Mouse (Mus musculus) heart, adult 2 months (tissue): ENCODE measurements around the gene Nfatc2. TPM values are rescaled to one million over a fixed set of nuclear protein-coding genes. Genes with fewer than 3 reads are reported as not detected.

ENCODE experiments used
- DNase-seq, 2 experiments: peaks; one replicate each; pipeline ENCODE4 v3.0.0; 2021
- H3K27ac ChIP-seq: fragments of 200-600 bp; 2 replicates; pipeline ENCODE4 v1.8.1; 2022
- H3K27me3 ChIP-seq: fragments of 200-500 bp; 2 replicates; pipeline ENCODE4 v1.6.1; 2012; ENCODE audit warnings: mild to moderate bottlenecking, low read length, inconsistent platforms, mixed read lengths; ENCODE audit not compliant: control insufficient read depth, insufficient read depth
- H3K36me3 ChIP-seq: fragments of 200-500 bp; 2 replicates; pipeline ENCODE4 v1.6.1; 2012; ENCODE audit warnings: low read length, inconsistent platforms; ENCODE audit not compliant: control insufficient read depth, insufficient read depth
- H3K4me1 ChIP-seq: fragments of 200-500 bp; 2 replicates; pipeline ENCODE4 v1.6.1; 2011; ENCODE audit warnings: low read length; ENCODE audit not compliant: control insufficient read depth, insufficient read depth
- H3K4me3 ChIP-seq: fragments of 200-600 bp; 2 replicates; pipeline ENCODE4 v1.8.1; 2022
- H3K79me2 ChIP-seq: fragments of 200-500 bp; replicated peaks from 2 replicates; pipeline ENCODE4 v1.6.1; 2012; ENCODE audit warnings: mild to moderate bottlenecking, inconsistent platforms, low read length, moderate library complexity, mixed read lengths; ENCODE audit not compliant: control insufficient read depth, insufficient read depth
- H3K9ac ChIP-seq: fragments of 200-500 bp; 2 replicates; pipeline ENCODE4 v1.6.1; 2012; ENCODE audit warnings: low read depth, mild to moderate bottlenecking, control low read depth, inconsistent platforms, low read length, mixed read lengths
- CTCF ChIP-seq: fragments of 200-600 bp; IDR thresholded peaks from 2 replicates; pipeline ENCODE4 v1.8.1; 2022; ENCODE audit warnings: antibody characterized with exemption, mild to moderate bottlenecking, moderate library complexity
- EP300 ChIP-seq: fragments of 200-500 bp; IDR thresholded peaks from 2 replicates; pipeline ENCODE4 v1.6.1; 2011; ENCODE audit warnings: low read depth, low read length, control low read depth; ENCODE audit not compliant: insufficient read depth
- POLR2A ChIP-seq: fragments of 200-500 bp; IDR thresholded peaks from 2 replicates; pipeline ENCODE4 v1.6.1; 2011; ENCODE audit warnings: mild to moderate bottlenecking, low read depth, low read length, control low read depth; ENCODE audit not compliant: insufficient read depth
- WGBS: fragments of 180-500 bp; shearing (Covaris S2); methylation state at CpG from one replicate; pipeline ENCODE4 v1.1.7; 2018; 5-methylcytosine and 5-hydroxymethylcytosine counted together
- intact Hi-C: fragments of 180-260 bp; cut with DNase I; formaldehyde crosslinking; loops from one replicate; pipeline ENCODE4 v1.15.1; 2025
- polyA plus RNA-seq: library from polyadenylated mRNA; depleted of rRNA; stranded (reverse); fragments of >200 nt; gene quantifications from 2 replicates; pipeline ENCODE4 v1.2.3, GENCODE M21; 2012
- total RNA-seq, 2 experiments: library from RNA; stranded (reverse); gene quantifications; 2 replicates each; pipeline ENCODE4 v1.2.3; 2021

The Nfatc2 gene
- total and polyA plus RNA-seq, 3 experiments, result 11.2 to 18.3 (median 12.8) TPM

DNA sequence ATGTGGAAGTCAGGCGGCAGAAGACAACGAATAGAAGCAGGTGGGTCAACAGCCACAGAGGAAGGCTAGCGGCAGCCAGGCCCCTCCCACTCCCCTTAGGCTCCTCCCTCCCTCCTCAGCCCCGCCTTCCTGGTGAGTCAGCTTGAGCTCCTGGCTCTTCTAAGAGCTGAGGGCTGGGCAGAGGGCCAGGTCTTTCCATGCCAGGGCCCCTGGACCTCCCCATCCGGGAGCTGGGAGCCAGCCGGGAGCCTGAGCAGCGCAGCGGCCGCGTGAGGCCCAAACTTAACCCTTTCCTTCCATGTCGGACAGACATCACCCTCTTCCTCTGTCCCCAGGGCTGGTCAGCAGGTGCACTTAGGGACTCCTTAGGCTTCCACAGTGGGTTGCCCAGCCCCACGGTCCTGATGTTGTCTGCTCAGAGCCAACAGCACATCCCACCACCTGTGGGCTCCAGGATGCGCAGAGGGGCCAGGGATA is 76.5 kb downstream of the Nfatc2 start:
- TF ChIP-seq POLR2A (no peak), EP300 (0 out of 2 replicates have a peak, but pooled peaks have one; percentile 36)
- intact Hi-C loops, result loop anchor here (5.0 kb wide), 1 partner anchor 82 kb away; no protein-coding TSS in a partner anchor
- Histone ChIP-seq H3K27ac (peak overlapping the region; percentile 7; the same call in 1 of the 2 replicates), H3K4me1 (peaks cover 7% of the 10 kb centered on the region), H3K79me2 (no peaks in the 10 kb centered on the region), H3K4me3 (no peak overlapping the region), H3K27me3 (no peaks in the 10 kb centered on the region), H3K9ac (0 out of 2 replicates have a peak overlapping the region, but pooled peaks have one; percentile 20), H3K36me3 (no peaks in the 10 kb centered on the region)
- peak; percentile 92 to 94 for DNase-seq
- 6% methylated on average over 13 of the region's 13 CpGs for WGBS

DNA sequence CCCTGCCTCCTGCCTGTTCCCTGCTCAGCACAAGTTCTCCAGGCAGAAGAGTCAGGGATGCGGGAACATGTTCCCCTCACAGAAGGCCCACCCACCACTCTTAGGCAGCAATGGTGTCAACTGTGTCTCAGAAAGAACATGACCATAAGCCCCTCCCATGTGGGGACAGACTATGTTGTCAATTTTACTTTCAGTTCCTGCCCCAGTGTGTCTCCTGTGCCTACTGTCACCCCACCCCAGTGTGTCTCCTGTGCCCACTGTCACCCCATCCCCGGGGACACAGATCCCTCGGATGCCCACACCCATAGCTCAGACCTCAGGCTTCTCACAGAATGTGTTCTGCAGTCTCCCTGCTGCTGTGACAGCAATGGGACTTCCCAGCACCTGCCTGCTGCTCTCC is 79.2 kb downstream of the Nfatc2 start:
- DNase-seq, result no peak
- H3K27me3 ChIP-seq, result no peaks in the 10 kb centered on the region
- H3K79me2 ChIP-seq, result no peaks in the 10 kb centered on the region
- H3K4me1 ChIP-seq, result peaks cover 11% of the 10 kb centered on the region
- peaks cover 2% of the 10 kb centered on the region; the same call in 1 of the 2 replicates for H3K36me3 ChIP-seq
- H3K4me3 ChIP-seq, result no peak overlapping the region
- WGBS, result 84% methylated on average over 3 of the region's 3 CpGs
- no peak overlapping the region for H3K9ac ChIP-seq
- intact Hi-C loops, result no loop called here
- H3K27ac ChIP-seq, result no peak overlapping the region
- TF ChIP-seq CTCF (no peak), POLR2A (no peak), EP300 (no peak)

DNA sequence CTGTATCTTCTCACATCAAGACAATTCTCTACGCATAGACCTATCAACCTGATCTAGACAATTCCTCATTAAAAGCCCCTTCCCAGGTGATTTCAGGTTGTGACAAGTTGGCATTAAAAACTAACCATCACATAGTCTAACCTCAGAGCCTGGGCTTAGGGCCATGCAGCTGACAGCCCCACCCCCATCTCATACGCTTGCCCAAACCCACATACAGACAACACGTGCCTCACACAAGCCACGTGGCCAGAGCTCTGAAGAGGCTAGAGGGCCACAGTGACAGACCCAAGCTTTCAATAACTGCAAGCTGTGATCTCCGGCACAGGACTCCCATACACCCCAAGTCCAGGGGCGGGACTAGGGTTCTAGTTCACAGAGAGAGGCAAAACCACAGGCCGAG is 80.7 kb downstream of the Nfatc2 start:
- no peak overlapping the region for H3K9ac ChIP-seq
- peaks cover 9% of the 10 kb centered on the region for H3K4me1 ChIP-seq
- H3K79me2 ChIP-seq, result no peaks in the 10 kb centered on the region
- H3K4me3 ChIP-seq, result no peak overlapping the region
- H3K27ac ChIP-seq, result no peak overlapping the region
- peak in 1 of 2 experiments; percentile 28 for DNase-seq
- intact Hi-C loops, result no loop called here
- 76% methylated on average over 7 of the region's 7 CpGs for WGBS
- no peaks in the 10 kb centered on the region for H3K27me3 ChIP-seq
- peaks cover 2% of the 10 kb centered on the region; the same call in 1 of the 2 replicates for H3K36me3 ChIP-seq
- TF ChIP-seq POLR2A, result no peak
- no peak for TF ChIP-seq CTCF
- TF ChIP-seq EP300, result no peak

DNA sequence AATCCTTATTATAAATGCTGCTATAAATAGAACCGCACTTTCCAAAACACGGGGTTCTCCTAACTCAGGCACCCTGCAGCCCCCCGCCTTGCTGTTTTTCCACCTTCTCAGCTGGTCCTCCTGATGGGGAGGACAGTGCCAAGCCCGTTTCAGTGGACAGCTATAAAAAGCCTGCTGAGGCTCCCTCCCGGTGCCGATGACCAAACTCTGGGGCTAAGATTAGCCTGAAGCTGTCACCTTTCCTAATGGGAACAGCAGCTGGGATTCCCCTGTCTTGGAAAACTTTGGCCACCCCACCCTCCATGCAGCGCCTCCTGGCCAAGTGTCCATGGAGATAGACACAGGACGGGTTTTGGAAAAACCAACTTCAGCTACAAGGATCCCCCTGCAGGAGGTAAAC is 81.9 kb downstream of the Nfatc2 start:
- Histone ChIP-seq H3K79me2 (no peaks in the 10 kb centered on the region), H3K36me3 (peaks cover 2% of the 10 kb centered on the region; the same call in 1 of the 2 replicates), H3K4me3 (no peak overlapping the region), H3K27ac (peak overlapping the region; percentile 70), H3K27me3 (no peaks in the 10 kb centered on the region), H3K9ac (peak overlapping the region; percentile 9; the same call in 1 of the 2 replicates), H3K4me1 (peaks cover 4% of the 10 kb centered on the region)
- intact Hi-C loops, result loop anchor here (5.0 kb wide), 1 partner anchor 42 kb away; no protein-coding TSS in a partner anchor
- 28% methylated on average over 8 of the region's 8 CpGs for WGBS
- DNase-seq, result peak; percentile 57 to 77
- TF ChIP-seq POLR2A (no peak), EP300 (peak; percentile 66; the same call in 1 of the 2 replicates)

DNA sequence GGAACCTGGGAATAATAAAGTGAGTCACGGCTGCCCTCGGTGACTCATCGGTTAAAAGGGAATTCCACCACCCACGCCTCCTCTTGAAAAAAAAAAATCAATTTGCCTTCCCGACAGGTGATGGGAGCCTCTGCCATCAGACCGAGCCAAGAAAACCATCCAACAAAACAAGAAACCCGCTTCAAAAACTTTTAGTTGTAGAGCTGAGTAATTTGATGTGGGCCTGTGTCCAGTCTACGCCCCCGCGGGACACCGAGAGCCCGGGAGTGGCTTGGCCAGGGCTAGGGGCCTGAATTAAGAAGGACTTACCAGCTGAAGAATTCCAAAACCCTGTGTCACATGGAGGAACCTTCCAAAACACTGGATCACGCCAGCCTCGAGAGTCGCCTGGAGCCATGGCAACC is 83.2 kb downstream of the Nfatc2 start:
- H3K36me3 ChIP-seq, result peaks cover 2% of the 10 kb centered on the region; the same call in 1 of the 2 replicates
- DNase-seq, result peak; percentile 77 to 86
- no peaks in the 10 kb centered on the region for H3K79me2 ChIP-seq
- no peak overlapping the region for H3K9ac ChIP-seq
- intact Hi-C loops, result loop anchor here (5.0 kb wide), 1 partner anchor 41 kb away; no protein-coding TSS in a partner anchor
- TF ChIP-seq CTCF (no peak), POLR2A (no peak), EP300 (no peak)
- WGBS, result 52% methylated on average over 15 of the region's 15 CpGs
- no peak overlapping the region for H3K27ac ChIP-seq
- H3K4me1 ChIP-seq, result peaks cover 4% of the 10 kb centered on the region
- H3K4me3 ChIP-seq, result no peak overlapping the region
- no peaks in the 10 kb centered on the region for H3K27me3 ChIP-seq

DNA sequence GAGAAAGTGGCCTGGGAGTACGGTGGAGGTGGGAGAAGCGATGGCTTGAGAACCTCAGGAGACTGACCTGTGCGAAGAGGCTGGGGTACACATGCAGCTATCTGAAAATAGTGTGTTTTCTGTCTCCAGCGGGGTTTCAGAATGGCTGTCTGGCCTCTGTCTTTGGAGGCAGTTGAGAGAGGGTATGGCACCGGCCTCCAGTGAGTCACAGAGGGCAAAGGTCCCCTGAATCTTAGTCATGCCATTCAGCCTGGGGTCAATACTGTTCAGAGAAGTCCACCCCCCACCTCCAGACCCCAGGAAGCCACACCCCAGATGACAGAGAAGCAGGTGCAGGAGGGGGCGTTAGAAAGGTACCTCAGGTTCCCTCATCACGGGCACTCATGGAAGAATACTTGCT is 83.7 kb downstream of the Nfatc2 start:
- no peak for DNase-seq
- Histone ChIP-seq H3K9ac (no peak overlapping the region), H3K27ac (no peak overlapping the region), H3K36me3 (peaks cover 2% of the 10 kb centered on the region; the same call in 1 of the 2 replicates), H3K4me1 (peaks cover 4% of the 10 kb centered on the region), H3K4me3 (no peak overlapping the region), H3K79me2 (no peaks in the 10 kb centered on the region), H3K27me3 (no peaks in the 10 kb centered on the region)
- WGBS, result 83% methylated on average over 7 of the region's 7 CpGs
- no peak for TF ChIP-seq EP300
- no peak for TF ChIP-seq CTCF
- no peak for TF ChIP-seq POLR2A
- intact Hi-C loops, result loop anchor here (5.0 kb wide), 1 partner anchor 40 kb away; no protein-coding TSS in a partner anchor
